Comparison of ENCODE assay signal across 21 mouse cellular contexts in genomic region chr4:149155711-149156110, GRCm38 (mm10). TPM values are rescaled to one million over a fixed set of nuclear protein-coding genes. Genes with fewer than 3 reads are reported as not detected.
DNase-seq lines count a peak whose midpoint lies in the region; ATAC-seq lines count a peak whose summit lies in the region.
"Had no signal": no experiment of that assay in that cellular context is flagged by ENCODE, and none has a peak within 500 bp of the region (broad histone marks: within the 10 kb centered on the region; RNA-seq: fewer than 3 reads in every experiment).

No protein-coding gene starts in this region.

- H3K9ac ChIP-seq in forebrain, embryonic 11.5 days (ENCODE audit: low read length), result no peak overlapping the region
- H3K9ac ChIP-seq: forebrain, embryonic 15.5 days; heart, embryonic 13.5 days; hindbrain, embryonic 13.5 days; neural tube, embryonic 12.5 days had no signal

- H3K27ac ChIP-seq in forebrain, embryonic 11.5 days (ENCODE audit: low read depth, low read length), result no peak overlapping the region
- H3K27ac ChIP-seq: forebrain, embryonic 15.5 days; heart, embryonic 13.5 days; hindbrain, embryonic 13.5 days; midbrain, embryonic 10.5 days; neural tube, embryonic 12.5 days had no signal

- 95% methylated on average over 6 of the region's 6 CpGs for WGBS in forebrain, embryonic 11.5 days

- H3K9me3 ChIP-seq in forebrain, embryonic 11.5 days (ENCODE audit: control insufficient read depth, low read length), result no peaks in the 10 kb centered on the region
- H3K9me3 ChIP-seq: forebrain, embryonic 15.5 days; hindbrain, embryonic 13.5 days; midbrain, embryonic 10.5 days; neural tube, embryonic 12.5 days had no signal

- H3K4me2 ChIP-seq in forebrain, embryonic 11.5 days (ENCODE audit: low read depth, low read length, severe bottlenecking), result no peak overlapping the region
- H3K4me2 ChIP-seq: forebrain, embryonic 15.5 days; heart, embryonic 13.5 days; hindbrain, embryonic 13.5 days; neural tube, embryonic 12.5 days had no signal

- H3K4me3 ChIP-seq in forebrain, embryonic 11.5 days (ENCODE audit: low read depth, low read length), result no peak overlapping the region
- H3K4me3 ChIP-seq: forebrain, embryonic 15.5 days; heart, embryonic 13.5 days; hindbrain, embryonic 13.5 days; midbrain, embryonic 10.5 days; neural tube, embryonic 12.5 days had no signal

- DNase-seq in 416B (ENCODE audit: low read depth) (peak; percentile 93), adipocyte (ENCODE audit: low spot score) (peak; percentile 31)
- DNase-seq in lung, postnatal 36 days, result peak; percentile 72
- DNase-seq in gastrocnemius, adult 18-20 months (ENCODE audit: low spot score), result no peak
- no peak for DNase-seq in natural killer cell, adult 2 months (ENCODE audit: low spot score in 2 of 2)
- no peak for DNase-seq in forebrain, embryonic 11.5 days (ENCODE audit: low spot score)
- DNase-seq: gastrocnemius, postnatal 14 days; kidney, postnatal 4 days; thymus, postnatal 14 days had no signal

- H3K36me3 ChIP-seq in forebrain, embryonic 11.5 days (ENCODE audit: control insufficient read depth, insufficient read depth, low read length), result peaks cover 33% of the 10 kb centered on the region

- no peaks in the 10 kb centered on the region for H3K27me3 ChIP-seq in forebrain, embryonic 11.5 days (ENCODE audit: control insufficient read depth, insufficient read depth, low read length)
- H3K27me3 ChIP-seq: CH12.LX; forebrain, embryonic 15.5 days; heart, embryonic 13.5 days; hindbrain, embryonic 13.5 days; neural tube, embryonic 12.5 days had no signal

- no peaks in the 10 kb centered on the region for H3K4me1 ChIP-seq in forebrain, embryonic 11.5 days (replicated peaks; ENCODE audit: control insufficient read depth, insufficient read depth, low read length)
- H3K4me1 ChIP-seq: forebrain, embryonic 15.5 days; heart, embryonic 13.5 days; hindbrain, embryonic 13.5 days; midbrain, embryonic 10.5 days; neural tube, embryonic 12.5 days had no signal

- ATAC-seq in hematopoietic stem cell, adult 5-6 weeks (replicated peaks in 1 of 2; ENCODE audit: insufficient read depth in 1 of 2, low FRiP score in 2 of 2, low TSS enrichment in 1 of 2, low read depth in 1 of 2, poor library complexity in 2 of 2, severe bottlenecking in 2 of 2), result peak; percentile 65 to 81; a peak in 2 of 4 replicates
- no peak for ATAC-seq in forebrain, embryonic 11.5 days (replicated peaks; ENCODE audit: low FRiP score)
- ATAC-seq: activated CD4-positive, CD25-positive, alpha-beta regulatory T cell, adult 4 months; forebrain, embryonic 15.5 days; intestine, postnatal 0 days had no signal

RNA-seq across cellular contexts. Expression of gene Pgd, which starts 10.9 kb away (rescaled TPM):
- 29.9 and 40.2 TPM in 2 replicates for total RNA-seq in hematopoietic stem cell, adult 5-6 weeks (2017)
- 10 to 100 TPM; 13.4 to 18.7 TPM for total RNA-seq in gastrocnemius, adult 18-20 months (2021)
- polyA plus RNA-seq in forebrain, embryonic 11.5 days (2014; fragmentation: Nextera tagmentation; extraction: Ambion mirVana), result 51.3 and 56.9 TPM in 2 replicates

RNA-seq across cellular contexts. Expression of gene Cenps, which starts 18.3 kb away (rescaled TPM):
- 20.2 and 29.6 TPM in 2 replicates for total RNA-seq in hematopoietic stem cell, adult 5-6 weeks (2017)
- total RNA-seq in gastrocnemius, adult 18-20 months (2021), result 1 to 10 TPM; 8.1 to 8.2 TPM
- 49.5 and 52.3 TPM in 2 replicates for polyA plus RNA-seq in forebrain, embryonic 11.5 days (2014; fragmentation: Nextera tagmentation; extraction: Ambion mirVana)

RNA-seq across cellular contexts. Expression of gene Cort, which starts 29.1 kb away (rescaled TPM):
- total RNA-seq in hematopoietic stem cell, adult 5-6 weeks (2017), result not detected in 2 replicates
- total RNA-seq in gastrocnemius, adult 18-20 months (2021), result under 1 TPM in 1 of 2 experiments, not detected in 1; 0.83 TPM
- 0.49 and 1.3 TPM in 2 replicates for polyA plus RNA-seq in forebrain, embryonic 11.5 days (2014; fragmentation: Nextera tagmentation; extraction: Ambion mirVana)
- polyA plus RNA-seq: heart, embryonic 13.5 days; intestine, postnatal 0 days; limb, embryonic 11.5 days; small intestine, adult 2 months; stomach, embryonic 16.5 days had no signal

RNA-seq across cellular contexts. Expression of gene Dffa, which starts 51.8 kb away (rescaled TPM):
- total RNA-seq in hematopoietic stem cell, adult 5-6 weeks (2017), result 15.3 and 16.5 TPM in 2 replicates
- total RNA-seq in gastrocnemius, adult 18-20 months (2021), result 10 to 100 TPM; 72.7 to 76.3 TPM
- 28.5 and 29.6 TPM in 2 replicates for polyA plus RNA-seq in forebrain, embryonic 11.5 days (2014; fragmentation: Nextera tagmentation; extraction: Ambion mirVana)

RNA-seq across cellular contexts. Expression of gene Pex14, which starts 56.0 kb away (rescaled TPM):
- 11.8 and 17.9 TPM in 2 replicates for total RNA-seq in hematopoietic stem cell, adult 5-6 weeks (2017)
- total RNA-seq in gastrocnemius, adult 18-20 months (2021), result 10 to 100 TPM; 22.8 to 24.0 TPM
- polyA plus RNA-seq in forebrain, embryonic 11.5 days (2014; fragmentation: Nextera tagmentation; extraction: Ambion mirVana), result 43.5 TPM in 2 replicates

Comparison
In these comparisons a context has a peak if more than half of its experiments do, and no peak if none do; other contexts are left out.
1. DNase-seq: peak in 416B (single experiment), adipocyte (single experiment) and lung, postnatal 36 days (single experiment); none in gastrocnemius, adult 18-20 months (single experiment), natural killer cell, adult 2 months (0 of 2) and forebrain, embryonic 11.5 days (single experiment).